ENCODE assay signal across 8 mouse cellular contexts in the genomic region with DNA sequence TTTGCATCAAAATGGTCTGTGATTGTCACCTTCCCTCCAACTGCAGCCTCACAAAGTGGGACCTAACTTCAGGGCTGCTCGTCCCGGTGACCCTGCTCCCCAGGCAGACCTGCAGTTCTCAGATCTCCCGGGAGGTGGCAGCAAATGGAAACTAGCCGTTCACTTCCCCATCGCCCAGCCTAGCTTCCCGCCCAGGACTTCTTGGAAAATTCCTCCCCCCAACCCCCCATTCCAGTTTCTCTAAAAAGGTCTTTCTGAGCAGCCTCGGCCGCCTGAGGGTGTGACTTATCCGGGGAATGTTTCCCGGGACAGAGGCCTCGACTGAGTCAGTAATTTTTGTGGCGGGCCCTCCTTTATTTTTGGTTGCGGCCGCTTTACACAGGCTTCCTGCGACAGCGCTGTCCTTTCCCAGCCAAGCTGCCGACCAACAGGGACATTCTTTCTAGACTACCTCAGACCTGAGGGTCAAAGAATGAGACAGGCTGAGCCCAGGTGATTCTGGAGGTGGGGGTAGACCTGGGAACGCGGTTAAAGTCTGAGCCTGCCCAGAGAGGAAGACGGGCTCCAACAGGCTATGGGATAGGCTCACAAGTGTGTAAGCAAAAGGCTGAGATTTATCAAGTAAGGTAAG. TPM values are rescaled to one million over a fixed set of nuclear protein-coding genes. Genes with fewer than 3 reads are reported as not detected.
DNase-seq lines count a peak whose midpoint lies in the region; ATAC-seq and TF ChIP-seq lines count a peak whose summit lies in the region.

No protein-coding gene starts in this region.

- H3K27ac ChIP-seq in embryonic facial prominence, embryonic 10.5 days (replicated peaks), result peak overlapping the region; percentile 86
- H3K27ac ChIP-seq in intestine, postnatal 0 days (ENCODE audit: low read depth, low read length), result no peak overlapping the region
- no peak overlapping the region for H3K27ac ChIP-seq in limb, embryonic 11.5 days (replicated peaks; ENCODE audit: low read depth, low read length)
- H3K27ac ChIP-seq in midbrain, embryonic 13.5 days, result no peak overlapping the region

- H3K9me3 ChIP-seq in embryonic facial prominence, embryonic 10.5 days, result no peaks in the 10 kb centered on the region
- H3K9me3 ChIP-seq in intestine, postnatal 0 days (ENCODE audit: control insufficient read depth), result no peaks in the 10 kb centered on the region
- no peaks in the 10 kb centered on the region for H3K9me3 ChIP-seq in limb, embryonic 11.5 days (ENCODE audit: control insufficient read depth, low read length)
- no peaks in the 10 kb centered on the region for H3K9me3 ChIP-seq in midbrain, embryonic 13.5 days

- peaks cover 9% of the 10 kb centered on the region for H3K4me1 ChIP-seq in embryonic facial prominence, embryonic 10.5 days
- H3K4me1 ChIP-seq in intestine, postnatal 0 days (replicated peaks; ENCODE audit: control insufficient read depth, insufficient read depth, low read length), result no peaks in the 10 kb centered on the region
- no peaks in the 10 kb centered on the region for H3K4me1 ChIP-seq in limb, embryonic 11.5 days (ENCODE audit: control insufficient read depth, insufficient read depth, low read length)
- no peaks in the 10 kb centered on the region for H3K4me1 ChIP-seq in midbrain, embryonic 13.5 days (replicated peaks)

- H3K4me2 ChIP-seq in intestine, postnatal 0 days (replicated peaks; ENCODE audit: low read depth), result peak overlapping the region; percentile 69
- H3K4me2 ChIP-seq in limb, embryonic 11.5 days (ENCODE audit: low read depth, severe bottlenecking), result peak overlapping the region; percentile 59
- peak overlapping the region; percentile 62 for H3K4me2 ChIP-seq in midbrain, embryonic 13.5 days (replicated peaks)

- peak overlapping the region; percentile 61 for H3K4me3 ChIP-seq in embryonic facial prominence, embryonic 10.5 days
- H3K4me3 ChIP-seq in intestine, postnatal 0 days (ENCODE audit: low read depth, low read length), result peak overlapping the region; percentile 31
- peak overlapping the region; percentile 24 for H3K4me3 ChIP-seq in limb, embryonic 11.5 days (ENCODE audit: low read depth, low read length)
- H3K4me3 ChIP-seq in midbrain, embryonic 13.5 days (replicated peaks), result peak overlapping the region; percentile 40

- peak overlapping the region; percentile 8 for H3K9ac ChIP-seq in intestine, postnatal 0 days (ENCODE audit: low read depth, low read length)
- peak overlapping the region; percentile 63 for H3K9ac ChIP-seq in limb, embryonic 11.5 days (ENCODE audit: low read length)
- H3K9ac ChIP-seq in midbrain, embryonic 13.5 days (replicated peaks), result peak overlapping the region; percentile 62

- peak; percentile 65 for ATAC-seq in granulocyte monocyte progenitor cell, adult 5-6 weeks (replicated peaks; ENCODE audit: poor library complexity, severe bottlenecking)
- peak; percentile 66 for ATAC-seq in intestine, postnatal 0 days
- ATAC-seq in limb, embryonic 11.5 days (ENCODE audit: insufficient number of reproducible peaks, low FRiP score, low TSS enrichment, low read depth), result peak; percentile 75; the same call in 1 of the 2 replicates
- ATAC-seq in midbrain, embryonic 13.5 days, result peak; percentile 68
- no peak for ATAC-seq in inflammation-experienced regulatory T-cells, adult 6 months

- no peaks in the 10 kb centered on the region for H3K36me3 ChIP-seq in embryonic facial prominence, embryonic 10.5 days (replicated peaks)
- no peaks in the 10 kb centered on the region for H3K36me3 ChIP-seq in intestine, postnatal 0 days (ENCODE audit: control insufficient read depth, insufficient read depth)
- H3K36me3 ChIP-seq in limb, embryonic 11.5 days (ENCODE audit: control insufficient read depth, insufficient read depth, low read length), result no peaks in the 10 kb centered on the region
- no peaks in the 10 kb centered on the region for H3K36me3 ChIP-seq in midbrain, embryonic 13.5 days

- H3K27me3 ChIP-seq in embryonic facial prominence, embryonic 10.5 days (replicated peaks; ENCODE audit: low read depth, poor library complexity, severe bottlenecking), result 0 out of 2 replicates have a peak, but pooled peaks cover 3% of the 10 kb centered on the region
- no peaks in the 10 kb centered on the region for H3K27me3 ChIP-seq in intestine, postnatal 0 days (replicated peaks; ENCODE audit: control insufficient read depth, insufficient read depth, low read length)
- H3K27me3 ChIP-seq in limb, embryonic 11.5 days (ENCODE audit: control insufficient read depth, insufficient read depth, low read length), result no peaks in the 10 kb centered on the region
- no peaks in the 10 kb centered on the region for H3K27me3 ChIP-seq in midbrain, embryonic 13.5 days

- WGBS in embryonic facial prominence, embryonic 10.5 days, result 3% methylated on average over 20 of the region's 20 CpGs
- 2% methylated on average over 20 of the region's 20 CpGs for WGBS in intestine, postnatal 0 days
- WGBS in limb, embryonic 11.5 days, result 4% methylated on average over 20 of the region's 20 CpGs
- 2% methylated on average over 20 of the region's 20 CpGs for WGBS in midbrain, embryonic 13.5 days

- peak; percentile 88 for TF ChIP-seq CTCF in intestine, postnatal 0 days (IDR thresholded peaks at IDR 0.05; ENCODE audit: low read depth)

- DNase-seq in adrenal gland, postnatal 10 days, result peak; percentile 94
- DNase-seq in embryonic facial prominence, embryonic 10.5 days (ENCODE audit: low spot score), result peak; percentile 90
- DNase-seq in limb, embryonic 11.5 days (ENCODE audit: low spot score), result peak; percentile 96
- DNase-seq in skeletal muscle tissue, adult 2 months (ENCODE audit: low read depth, low spot score), result peak; percentile 59

RNA-seq across cellular contexts. Expression of a gene that starts 44.4 kb away (rescaled TPM):
- 10 to 100 TPM; 32.5 to 36.3 TPM for total RNA-seq in adrenal gland, postnatal 10 days (2021)
- polyA plus RNA-seq in embryonic facial prominence, embryonic 10.5 days (2016; fragmentation: Nextera tagmentation; extraction: Ambion mirVana), result 30.8 and 35.3 TPM in 2 replicates
- 38.1 and 38.4 TPM in 2 replicates for total RNA-seq in granulocyte monocyte progenitor cell, adult 5-6 weeks (2014; fragmentation: Nextera tagmentation)
- 53.8 and 63.9 TPM in 2 replicates for total RNA-seq in granulocyte monocyte progenitor cell, adult 5-6 weeks (2017)
- 8.8 and 9.4 TPM in 2 replicates for polyA plus RNA-seq in intestine, postnatal 0 days (2015; fragmentation: Nextera tagmentation; extraction: Ambion mirVana)
- polyA plus RNA-seq in limb, embryonic 11.5 days (2014; fragmentation: Nextera tagmentation; extraction: Ambion mirVana), result 37.0 and 39.9 TPM in 2 replicates
- polyA plus RNA-seq in midbrain, embryonic 13.5 days (2015; fragmentation: Nextera tagmentation; extraction: Ambion mirVana), result 21.7 and 21.9 TPM in 2 replicates
- 10 to 100 TPM; 20.5 to 31.9 (median 22.5) TPM for polyA plus RNA-seq in inflammation-experienced regulatory T-cells, adult 6 months (2017; shearing (Covaris generic))

RNA-seq across cellular contexts. Expression of a gene that starts 44.7 kb away (rescaled TPM):
- not detected for total RNA-seq in adrenal gland, postnatal 10 days (2021)
- polyA plus RNA-seq in embryonic facial prominence, embryonic 10.5 days (2016; fragmentation: Nextera tagmentation; extraction: Ambion mirVana), result 0.14 and 0.17 TPM in 2 replicates
- 0.83 TPM in 1 of 2 replicates, not detected in the other for total RNA-seq in granulocyte monocyte progenitor cell, adult 5-6 weeks (2014; fragmentation: Nextera tagmentation)
- 0.30 TPM in 1 of 2 replicates, not detected in the other for total RNA-seq in granulocyte monocyte progenitor cell, adult 5-6 weeks (2017)
- polyA plus RNA-seq in intestine, postnatal 0 days (2015; fragmentation: Nextera tagmentation; extraction: Ambion mirVana), result not detected in 2 replicates
- polyA plus RNA-seq in limb, embryonic 11.5 days (2014; fragmentation: Nextera tagmentation; extraction: Ambion mirVana), result 0.23 and 0.24 TPM in 2 replicates
- 0.22 TPM in 1 of 2 replicates, not detected in the other for polyA plus RNA-seq in midbrain, embryonic 13.5 days (2015; fragmentation: Nextera tagmentation; extraction: Ambion mirVana)
- polyA plus RNA-seq in inflammation-experienced regulatory T-cells, adult 6 months (2017; shearing (Covaris generic)), result not detected

Comparison
In these comparisons a context has a peak if more than half of its experiments do, and no peak if none do; other contexts are left out.
1. H3K9ac ChIP-seq: peak in every context shown above with its lines; median percentile 63 in limb, embryonic 11.5 days; 62 in midbrain, embryonic 13.5 days; 8 in intestine, postnatal 0 days.